Mouse (Mus musculus) intestine, embryonic 15.5 days (tissue): ENCODE measurements around the gene Cldn34b2. TPM values are rescaled to one million over a fixed set of nuclear protein-coding genes. Genes with fewer than 3 reads are reported as not detected.
"Not testable (repeated sequence)": the region's sequence is repeated elsewhere in the genome, so short reads cannot be mapped to it uniquely, and the experiment has no call there.

Source experiments
- ATAC-seq: fragments of 200-750 bp; cut with Nextera tagmentation; 2 replicates; pipeline ENCODE4 v1.8.0; 2017; ENCODE audit warnings: moderate TSS enrichment, moderate library complexity
- H3K27ac ChIP-seq: fragments of 300-500 bp; sonication (generic); 2 replicates; pipeline ENCODE4 v1.5.1; 2015; ENCODE audit warnings: mild to moderate bottlenecking, inconsistent platforms
- H3K27me3 ChIP-seq: fragments of 300-500 bp; sonication (generic); replicated peaks from 2 replicates; pipeline ENCODE4 v1.6.1; 2015; ENCODE audit warnings: inconsistent platforms
- H3K36me3 ChIP-seq: fragments of 300-500 bp; sonication (generic); 2 replicates; pipeline ENCODE4 v1.6.1; 2015; ENCODE audit warnings: inconsistent platforms
- H3K4me1 ChIP-seq: fragments of 300-500 bp; sonication (generic); replicated peaks from 2 replicates; pipeline ENCODE4 v1.6.1; 2015; ENCODE audit warnings: inconsistent platforms
- H3K4me2 ChIP-seq: fragments of 300-500 bp; sonication (generic); replicated peaks from 2 replicates; pipeline ENCODE4 v1.6.1; 2015; ENCODE audit warnings: mild to moderate bottlenecking, inconsistent platforms
- H3K4me3 ChIP-seq: fragments of 300-500 bp; sonication (generic); replicated peaks from 2 replicates; pipeline ENCODE4 v1.5.1; 2015; ENCODE audit warnings: inconsistent platforms
- H3K9ac ChIP-seq: fragments of 300-500 bp; sonication (generic); 2 replicates; pipeline ENCODE4 v1.6.1; 2015; ENCODE audit warnings: inconsistent platforms
- H3K9me3 ChIP-seq: fragments of 300-500 bp; sonication (generic); 2 replicates; pipeline ENCODE4 v1.6.1; 2016; ENCODE audit warnings: inconsistent platforms
- WGBS: fragments of 180-500 bp; shearing (Covaris S2); methylation state at CpG from one replicate; pipeline ENCODE4 v1.1.7; 2015; 5-methylcytosine and 5-hydroxymethylcytosine counted together
- polyA plus RNA-seq: library from polyadenylated mRNA; unstranded; fragments of >200 nt; fragmentation: Nextera tagmentation; extraction: Ambion mirVana; gene quantifications from 2 replicates; pipeline ENCODE4 v1.2.1, GENCODE M21; 2015

The Cldn34b2 gene
- polyA plus RNA-seq, 1 experiment from 2014 or later: not detected

DNA sequence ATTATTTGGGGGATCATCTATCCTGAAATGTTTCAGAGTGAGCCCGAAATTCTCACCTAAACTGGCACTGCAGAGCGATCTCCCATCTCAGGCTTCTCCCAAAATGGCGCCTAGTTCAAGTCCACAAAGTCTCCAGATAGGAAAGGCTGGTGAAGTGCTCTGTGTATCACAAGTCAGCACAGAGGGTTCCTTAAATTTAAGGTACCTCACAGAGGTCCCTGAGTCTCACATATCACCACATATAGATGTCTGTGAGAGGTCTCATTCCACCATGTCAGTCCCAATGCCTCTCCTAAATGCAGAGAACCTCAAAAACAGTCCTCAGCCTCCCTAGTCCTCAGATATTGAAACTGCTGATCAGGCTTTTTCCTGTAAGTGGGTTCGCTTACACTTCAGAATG, 34.6 kb downstream of the Cldn34b2 start, which contains the start of gene Magea2:
Gene Magea2 (minus strand): TSS at position 101 of the 400 bp plus-strand sequence.
- H3K9ac ChIP-seq, ATAC-seq, H3K4me1 ChIP-seq, H3K27me3 ChIP-seq, H3K4me3 ChIP-seq, H3K9me3 ChIP-seq, H3K36me3 ChIP-seq, H3K4me2 ChIP-seq, H3K27ac ChIP-seq: not testable (repeated sequence)
- 80% methylated on average over 4 of the region's 4 CpGs for WGBS

DNA sequence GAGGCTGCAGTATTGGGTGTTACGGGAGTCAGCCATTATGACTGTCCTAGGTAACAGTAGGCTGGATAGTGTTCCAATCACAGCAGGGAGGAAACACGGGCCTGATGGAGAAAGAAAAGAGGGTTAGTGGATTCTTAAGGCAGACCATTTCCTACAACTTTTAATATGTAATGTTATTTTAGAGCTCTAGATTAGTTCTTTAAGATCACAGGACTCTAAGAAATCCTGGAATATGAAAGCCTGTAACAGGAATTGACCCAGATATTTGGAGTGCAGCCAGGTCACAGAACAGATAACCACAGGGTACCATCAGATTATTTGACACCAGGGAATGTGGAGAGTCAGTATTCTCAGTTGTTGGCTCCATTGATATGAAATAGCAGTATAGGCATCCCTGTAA, 38.5 kb downstream of the Cldn34b2 start, which contains the start of gene Magea1:
Gene Magea1 (minus strand): TSS at position 101 of the 400 bp plus-strand sequence.
- H3K4me3 ChIP-seq, H3K36me3 ChIP-seq, H3K4me1 ChIP-seq, H3K27me3 ChIP-seq, H3K4me2 ChIP-seq, ATAC-seq, H3K27ac ChIP-seq, H3K9me3 ChIP-seq, H3K9ac ChIP-seq: not testable (repeated sequence)
- no CpG with 5 or more reads among the region's 2 CpGs for WGBS

Other genes with a start within 250 kb of the Cldn34b2 start
- not detected in 2 replicates for gene Cldn34b1, start 238.1 kb downstream of the Cldn34b2 start, polyA plus RNA-seq
- not detected in 2 replicates for gene Magea6, start 192.4 kb downstream of the Cldn34b2 start, polyA plus RNA-seq
- gene Magea3, start 178.9 kb downstream of the Cldn34b2 start, polyA plus RNA-seq: not detected in 2 replicates
- gene Magea8, start 132.6 kb downstream of the Cldn34b2 start, polyA plus RNA-seq: not detected in 2 replicates
- not detected in 2 replicates for gene Magea5, start 65.3 kb downstream of the Cldn34b2 start, polyA plus RNA-seq
- not detected in 2 replicates for gene Magea1, start 38.6 kb downstream of the Cldn34b2 start, polyA plus RNA-seq
- not detected in 2 replicates for gene Magea2, start 34.7 kb downstream of the Cldn34b2 start, polyA plus RNA-seq
- gene Sat1, start 88.0 kb upstream of the Cldn34b2 start, polyA plus RNA-seq: 281 and 284 TPM in 2 replicates
- 26.6 and 33.5 TPM in 2 replicates for gene Acot9, start 134.0 kb upstream of the Cldn34b2 start, polyA plus RNA-seq
- 220 and 243 TPM in 2 replicates for gene Prdx4, start 212.3 kb upstream of the Cldn34b2 start, polyA plus RNA-seq